Mouse (Mus musculus): ENCODE measurements around the gene Col16a1.

DNA sequence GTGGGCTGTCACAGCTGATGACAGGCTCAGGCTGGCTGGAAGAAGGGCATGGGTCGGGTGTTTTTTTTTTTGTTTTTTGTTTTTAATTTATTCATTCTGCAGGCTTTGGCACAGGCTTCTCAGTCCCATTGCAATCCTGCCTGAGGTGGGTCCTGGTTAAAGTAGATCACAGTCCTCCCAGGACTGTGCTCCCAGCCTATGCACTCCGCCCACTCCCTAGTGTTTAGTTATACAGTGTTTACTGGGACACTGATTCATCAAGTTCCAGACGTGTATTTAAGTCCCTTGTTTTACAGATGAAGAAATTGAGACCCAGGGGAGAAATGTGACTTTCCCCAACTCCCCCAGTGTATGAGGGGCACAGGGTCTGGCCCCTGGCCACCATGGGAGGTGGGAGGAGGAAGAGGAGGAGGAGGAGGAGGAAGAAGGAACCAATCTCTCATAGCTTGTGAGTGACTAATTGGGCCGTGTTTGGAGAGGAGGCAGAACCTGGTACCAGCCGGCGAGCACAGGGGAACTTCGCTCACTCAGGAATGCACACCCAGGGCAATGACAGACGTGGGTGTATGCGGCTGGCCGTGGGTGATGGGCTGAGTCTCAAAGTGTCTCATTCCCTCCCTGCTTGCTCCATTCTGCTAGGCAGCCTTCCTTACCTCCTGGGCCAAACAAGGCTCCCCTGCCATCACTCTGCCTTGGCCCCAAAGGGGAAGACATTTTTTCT lies 24.0 kb upstream of the Col16a1 start:
- TF ChIP-seq CTCF (IDR thresholded peaks at IDR 0.05; ENCODE audit: borderline replicate concordance, insufficient read depth, low read length) (no peak), POLR2A (IDR thresholded peaks at IDR 0.05; ENCODE audit: low read depth, low read length) (no peak)

Data from embryonic fibroblast, embryonic 13.5 days (primary cell).